Mouse (Mus musculus) right cerebral cortex, postnatal 10 days (tissue): ENCODE measurements around the gene Slc6a18.
"Not testable (repeated sequence)": the region's sequence is repeated elsewhere in the genome, so short reads cannot be mapped to it uniquely, and the experiment has no call there.

Source experiments
- DNase-seq, 2 experiments: peaks; one replicate each; pipeline ENCODE4 v3.0.0; 2021; ENCODE audit warnings: low spot score in 2 of 2

The Slc6a18 gene

DNA sequence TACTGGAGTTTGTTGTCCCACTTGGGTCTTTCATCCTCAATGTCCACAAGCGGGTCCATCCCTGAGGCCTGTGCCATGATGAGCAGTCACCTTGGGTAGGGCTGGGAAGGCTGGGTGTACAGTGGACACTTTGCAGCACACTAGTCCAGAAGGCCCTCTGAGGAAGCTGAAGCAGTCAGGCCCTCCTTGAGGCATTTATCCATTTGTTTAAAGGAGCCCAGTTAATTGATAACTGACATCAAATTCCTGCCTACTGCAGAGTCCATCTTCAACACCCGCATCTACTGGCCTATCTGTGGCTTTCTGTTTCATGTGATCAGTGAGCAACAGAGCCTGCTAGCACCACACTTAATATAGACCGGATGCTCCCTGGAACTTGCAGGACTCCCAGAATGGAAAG, at the start of gene Slc6a18:
Gene Slc6a18, minus strand, starts transcription at position 171 of the 400 bp plus-strand sequence.
- no peak for DNase-seq

DNA sequence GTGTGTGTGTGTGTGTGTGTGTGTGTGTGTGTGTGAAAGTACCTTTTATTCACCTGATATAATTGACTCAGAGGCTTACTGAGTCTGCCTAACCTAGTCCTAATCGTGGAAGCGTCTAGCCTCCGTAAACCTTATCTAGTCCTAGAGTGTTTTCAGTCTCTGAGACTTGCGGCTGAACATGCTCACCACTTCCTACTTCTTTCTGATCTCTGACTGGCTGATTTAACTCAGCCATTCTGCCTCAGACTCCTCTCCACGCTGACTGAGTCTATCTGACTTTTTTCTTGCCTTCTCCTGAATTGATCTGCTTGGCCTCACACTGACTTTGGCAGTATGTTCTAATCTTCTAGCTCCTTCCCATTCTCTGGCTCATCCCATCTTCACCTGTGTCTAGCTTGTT, 47.5 kb upstream of the Slc6a18 start:
- no peak for DNase-seq

DNA sequence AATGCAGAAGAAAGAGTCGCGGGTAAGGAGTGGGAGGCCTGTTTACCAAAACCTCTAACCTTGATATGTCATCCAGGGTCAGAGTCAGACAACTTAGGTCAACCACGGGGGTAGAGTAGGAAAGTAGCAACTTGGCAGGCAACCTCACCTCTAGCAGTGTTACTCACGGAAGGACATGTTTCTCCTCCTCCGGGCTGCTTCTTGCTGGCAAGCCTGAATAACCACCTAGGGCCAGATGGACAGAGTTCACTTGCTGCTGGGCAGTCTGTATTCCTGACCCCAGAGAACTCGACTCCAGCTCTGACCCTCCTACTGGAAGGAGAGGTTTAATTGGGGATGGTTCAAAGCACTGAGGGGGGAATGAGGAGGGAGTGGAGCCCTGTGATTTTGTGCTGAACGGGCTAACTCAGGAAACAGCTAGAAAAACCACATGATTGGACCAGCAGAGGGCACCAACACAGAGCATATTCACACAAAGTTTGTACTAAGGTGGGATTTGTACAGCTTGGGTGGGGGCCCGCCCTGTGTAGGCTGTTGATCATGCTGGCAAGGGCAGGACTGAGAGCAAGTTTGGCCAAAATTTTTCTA, 45.4 kb upstream of the Slc6a18 start:
- peak; percentile 47 to 68 for DNase-seq

DNA sequence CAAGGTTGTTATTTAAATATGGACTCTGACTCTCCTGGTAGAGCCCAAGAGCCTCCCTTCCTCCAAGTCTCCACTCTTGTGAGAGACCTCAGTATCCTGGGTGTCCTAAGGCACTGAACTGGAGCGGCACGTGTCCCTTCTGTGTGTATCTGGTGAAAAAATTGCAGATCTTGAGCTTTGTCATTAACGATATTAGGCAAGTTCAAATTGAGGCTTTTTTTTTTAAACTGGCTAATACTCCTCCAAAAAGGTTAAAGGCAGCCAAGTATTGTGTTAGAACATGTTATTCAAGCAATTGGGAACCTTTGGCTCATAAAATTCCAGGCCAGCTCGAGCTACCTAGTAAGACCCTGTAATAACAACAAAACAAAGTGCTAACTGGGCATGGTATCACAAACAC, 42.4 kb upstream of the Slc6a18 start:
- DNase-seq = no peak

DNA sequence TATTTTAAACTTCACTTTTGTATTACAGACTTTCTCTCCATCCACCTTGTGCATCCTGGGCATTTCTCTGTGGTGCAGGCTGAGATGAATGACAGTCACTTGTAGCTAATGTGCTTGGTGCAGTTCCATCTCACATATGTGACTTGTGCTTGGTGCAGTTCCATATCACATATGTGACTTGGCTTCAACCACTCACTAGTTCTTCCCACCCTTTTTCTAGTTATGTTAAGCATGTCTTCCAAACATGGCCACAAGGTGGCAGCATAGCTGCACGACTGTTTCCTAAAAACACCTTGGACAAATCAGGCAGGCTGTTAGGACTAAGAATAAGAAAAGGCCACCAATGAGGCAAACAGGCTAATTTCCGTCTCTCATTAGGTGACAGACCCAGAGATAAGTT, 40.4 kb upstream of the Slc6a18 start:
- DNase-seq = peak; percentile 84 to 90

DNA sequence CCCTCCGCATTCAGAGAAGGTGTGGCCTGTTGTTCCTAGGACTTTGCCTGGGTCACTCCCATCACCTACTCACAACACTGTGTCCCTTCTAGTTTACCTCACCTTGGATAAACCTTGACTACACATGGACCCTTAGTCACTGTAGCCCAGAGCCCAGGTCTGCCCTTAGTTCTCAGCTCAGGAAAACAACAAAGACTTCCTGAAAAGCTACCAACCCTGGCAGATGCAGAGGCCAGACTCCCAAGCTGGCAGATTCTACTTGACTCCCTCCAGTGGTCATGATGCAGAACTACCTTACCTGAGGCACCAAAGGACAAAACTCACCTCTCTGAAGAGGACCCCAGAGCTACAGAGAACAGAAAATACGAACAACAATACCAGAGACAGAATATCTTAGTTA, 36.2 kb upstream of the Slc6a18 start:
- DNase-seq = no peak

DNA sequence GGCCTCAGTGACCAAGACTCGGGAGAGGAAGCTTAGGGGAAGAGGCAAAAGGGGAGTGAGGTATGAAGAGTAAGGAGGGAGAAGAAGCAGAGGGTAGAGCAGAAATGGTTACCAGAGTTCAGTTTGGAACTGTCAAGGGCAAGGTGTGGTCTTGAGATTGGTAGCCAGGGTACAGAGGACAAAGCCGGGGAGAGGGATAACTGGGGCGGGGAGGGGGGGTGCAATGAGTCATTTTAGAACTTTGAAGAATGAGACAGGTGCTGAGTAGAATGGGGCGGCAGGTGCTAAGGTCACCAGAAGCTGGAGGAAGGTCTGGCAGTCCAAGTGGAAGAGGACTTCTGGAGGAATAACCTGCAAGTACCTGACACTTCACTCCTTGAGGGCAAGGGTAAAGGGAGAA, 35.4 kb upstream of the Slc6a18 start:
- no peak for DNase-seq

DNA sequence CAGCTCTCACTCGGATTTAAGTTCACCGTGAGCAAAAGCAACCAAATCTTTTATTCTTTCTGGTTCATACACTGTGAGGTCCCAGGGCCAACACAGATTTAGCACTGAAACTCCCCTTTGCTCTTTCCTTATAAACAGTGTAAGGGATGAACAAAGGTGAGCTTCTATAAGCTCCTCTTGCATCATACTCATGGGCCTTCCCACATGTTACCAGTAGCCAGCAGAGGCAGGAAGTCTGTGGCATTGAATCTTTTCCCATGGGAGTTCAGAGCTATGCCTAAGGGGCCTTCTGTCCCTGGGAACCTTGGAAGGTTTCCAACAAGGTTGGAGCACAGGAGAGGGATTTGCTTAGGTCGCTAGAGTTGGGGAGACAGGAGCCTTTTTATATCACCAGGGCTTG, 34.4 kb upstream of the Slc6a18 start:
- DNase-seq = no peak

DNA sequence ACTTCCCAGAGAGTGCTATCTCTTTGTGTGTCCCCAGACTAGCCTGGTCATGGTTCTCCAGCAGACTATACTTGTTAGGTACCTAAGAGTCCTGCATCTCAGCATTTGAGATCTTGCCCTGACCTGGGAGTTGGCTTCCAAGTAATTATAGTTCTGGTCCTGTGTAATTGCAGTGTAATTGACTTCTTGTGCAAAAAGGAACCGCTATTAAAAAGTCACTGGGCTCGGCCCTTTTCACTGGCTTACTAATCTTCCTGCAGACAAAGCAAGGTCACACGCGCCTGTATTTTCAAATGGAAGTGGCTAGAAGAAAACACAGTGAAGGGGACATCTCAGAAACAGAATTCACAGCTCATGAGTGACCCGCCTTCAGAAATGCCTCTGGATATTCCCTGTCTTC, 34.0 kb upstream of the Slc6a18 start:
- DNase-seq = no peak

DNA sequence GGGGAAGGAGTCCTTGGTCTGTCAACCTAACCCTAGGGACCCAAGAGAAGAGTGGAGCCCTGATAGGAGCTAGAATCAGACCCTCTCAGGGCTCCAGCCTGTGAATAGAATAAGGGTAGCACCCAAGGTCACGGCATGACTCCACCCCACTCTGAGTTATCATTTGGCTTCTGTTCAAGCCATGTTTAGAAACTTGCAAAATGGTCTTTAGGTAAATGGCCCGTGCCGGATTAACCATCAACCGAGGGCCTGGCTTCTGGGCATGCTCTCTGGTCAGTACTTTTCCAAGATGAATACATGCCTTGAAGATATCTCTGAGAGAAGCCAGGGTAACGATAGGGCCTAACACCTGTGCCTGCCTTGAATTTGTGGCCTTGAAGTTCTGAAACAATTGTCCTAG, 33.4 kb upstream of the Slc6a18 start:
- no peak for DNase-seq

DNA sequence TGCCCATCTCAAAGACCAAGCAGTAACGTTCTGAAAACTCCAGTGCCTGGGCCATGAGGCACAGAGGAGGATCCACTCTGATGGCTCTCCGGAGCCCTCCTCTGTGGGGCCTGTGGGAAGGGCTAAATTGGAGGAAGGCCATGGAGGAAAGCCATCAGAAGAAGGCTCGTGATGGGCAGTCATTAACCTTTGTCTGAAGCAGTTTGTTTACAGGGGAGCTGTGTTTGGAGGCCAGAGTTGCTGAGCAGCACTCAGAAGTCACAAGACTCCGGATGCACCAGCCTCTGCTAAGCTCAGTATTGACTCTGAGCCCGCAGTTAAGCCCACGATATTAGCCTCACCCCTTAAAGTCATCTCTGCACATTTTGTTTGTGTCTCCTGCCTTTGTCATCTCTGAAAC, 31.7 kb upstream of the Slc6a18 start:
- no peak for DNase-seq

DNA sequence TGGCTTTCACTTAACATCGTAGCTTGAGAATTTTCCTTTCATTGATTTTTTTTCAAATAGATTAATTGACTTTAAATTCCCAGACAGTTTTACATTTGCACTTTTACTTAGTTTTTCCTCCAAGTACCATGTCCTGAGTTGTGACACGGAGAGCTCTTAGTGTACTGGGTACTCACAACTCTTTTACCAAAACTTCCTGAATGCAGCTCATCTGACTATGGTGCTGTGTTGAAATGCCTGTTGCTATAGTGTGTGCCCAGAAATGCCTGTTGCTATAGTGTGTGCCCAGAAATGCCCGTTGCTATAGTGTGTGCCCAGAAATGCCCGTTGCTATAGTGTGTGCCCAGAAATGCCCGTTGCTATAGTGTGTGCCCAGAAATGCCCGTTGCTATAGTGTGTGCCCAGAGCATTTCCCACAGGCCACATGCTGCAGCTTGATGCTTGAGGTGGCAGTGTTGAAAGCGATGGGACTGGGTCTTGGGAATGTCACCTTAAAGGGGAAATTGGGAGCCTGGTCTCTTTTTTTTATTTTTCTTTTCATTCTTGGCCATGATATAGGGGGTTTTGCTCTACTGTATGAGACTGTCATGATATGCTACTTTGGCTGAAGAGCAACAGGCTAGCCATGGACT, 27.0 kb upstream of the Slc6a18 start, which contains the start of gene Slc6a19:
Gene Slc6a19, minus strand, starts transcription at position 172 of the 632 bp plus-strand sequence.
- no peak for DNase-seq

DNA sequence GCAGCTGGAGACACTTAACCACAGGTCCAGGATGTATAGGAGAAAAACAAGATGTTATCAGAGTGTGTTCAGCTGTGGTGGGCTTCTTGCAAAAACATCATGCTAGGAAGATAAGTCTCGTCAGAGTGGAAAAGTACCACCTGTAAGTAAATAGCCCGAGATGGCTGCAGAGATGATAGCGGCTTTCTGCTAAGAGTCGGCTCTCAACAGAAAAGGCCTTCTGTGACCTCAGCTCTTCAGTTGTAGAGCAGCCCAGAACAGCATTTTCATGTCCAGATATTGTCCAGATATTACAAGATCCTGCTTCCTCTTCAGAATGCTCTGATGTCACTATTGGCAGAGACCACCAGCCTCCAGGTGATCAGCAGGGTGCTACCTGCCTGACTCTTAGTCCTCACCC, 25.7 kb upstream of the Slc6a18 start:
- DNase-seq = not testable (repeated sequence)

DNA sequence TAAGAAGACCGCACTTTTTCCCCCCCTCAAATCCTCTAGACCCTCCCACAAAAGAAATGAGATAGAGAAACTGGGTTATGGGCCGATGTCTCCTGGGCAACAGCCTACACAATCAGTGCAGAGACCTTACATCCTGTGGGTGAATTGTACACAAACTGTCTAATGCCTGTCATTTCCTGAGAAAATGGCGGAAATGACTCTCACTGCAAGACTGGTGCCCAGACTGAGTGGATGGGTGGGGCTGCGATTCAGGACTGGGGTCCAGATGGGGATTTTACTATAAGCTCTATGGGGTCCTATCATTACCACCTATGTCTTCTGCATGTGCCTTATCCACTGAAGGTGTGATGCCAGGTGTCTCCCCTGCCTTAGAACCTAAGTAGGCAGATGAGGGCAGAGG, 25.0 kb upstream of the Slc6a18 start:
- DNase-seq = no peak

DNA sequence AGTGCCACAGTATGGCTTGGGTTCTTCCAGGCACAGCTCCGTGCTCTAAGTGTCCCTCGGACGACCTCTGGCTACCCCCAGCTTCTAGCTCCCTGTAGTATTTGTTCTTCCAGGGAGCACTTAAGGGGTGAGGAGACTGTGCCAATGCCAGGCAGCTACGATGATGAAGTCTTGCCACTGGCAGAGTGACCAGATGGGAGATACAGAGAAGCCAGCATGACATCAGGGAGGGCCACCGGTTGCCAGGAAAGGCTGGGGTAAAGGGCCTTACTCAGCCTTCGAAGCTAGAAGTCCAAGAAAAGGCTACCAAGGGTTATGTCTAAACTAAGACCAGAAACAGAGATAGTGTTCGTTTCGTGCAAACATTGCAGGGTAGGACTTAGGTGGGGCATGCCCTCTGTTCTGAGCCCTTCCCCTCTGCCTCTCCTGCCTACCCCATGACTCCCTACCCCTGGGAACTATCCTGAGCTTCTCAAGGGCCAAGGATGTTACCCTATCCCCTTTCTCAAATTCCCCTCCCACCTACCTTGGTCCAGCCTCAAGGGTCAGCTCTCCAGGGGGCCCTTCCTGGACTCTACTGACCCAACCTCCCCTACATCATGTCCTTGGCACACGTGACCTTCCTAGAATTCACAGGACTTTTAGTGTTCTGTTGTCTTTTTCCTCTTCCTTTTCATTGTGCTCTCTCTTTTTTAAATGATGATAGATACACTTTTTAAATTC, 23.5 kb upstream of the Slc6a18 start:
- DNase-seq = no peak

DNA sequence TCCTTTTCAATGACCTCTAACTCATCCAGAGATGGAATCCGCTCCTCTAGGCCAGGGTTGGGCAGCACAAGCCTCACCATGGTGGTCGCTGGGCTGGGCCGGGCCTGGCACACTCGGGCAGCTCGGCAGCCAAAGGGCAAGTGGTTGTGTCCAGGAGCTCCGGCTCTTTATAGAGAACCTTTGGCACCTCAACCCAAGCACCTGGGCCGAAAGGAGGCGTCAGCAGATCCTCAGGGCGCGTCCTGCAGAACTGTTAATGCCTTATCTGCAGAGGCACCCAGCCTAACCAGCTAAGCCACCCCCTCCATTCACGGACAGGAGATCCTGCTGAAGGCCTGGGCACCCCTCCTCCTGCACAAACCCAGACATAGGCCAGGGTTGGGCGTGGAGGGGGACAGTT, 22.7 kb upstream of the Slc6a18 start:
- DNase-seq = no peak

DNA sequence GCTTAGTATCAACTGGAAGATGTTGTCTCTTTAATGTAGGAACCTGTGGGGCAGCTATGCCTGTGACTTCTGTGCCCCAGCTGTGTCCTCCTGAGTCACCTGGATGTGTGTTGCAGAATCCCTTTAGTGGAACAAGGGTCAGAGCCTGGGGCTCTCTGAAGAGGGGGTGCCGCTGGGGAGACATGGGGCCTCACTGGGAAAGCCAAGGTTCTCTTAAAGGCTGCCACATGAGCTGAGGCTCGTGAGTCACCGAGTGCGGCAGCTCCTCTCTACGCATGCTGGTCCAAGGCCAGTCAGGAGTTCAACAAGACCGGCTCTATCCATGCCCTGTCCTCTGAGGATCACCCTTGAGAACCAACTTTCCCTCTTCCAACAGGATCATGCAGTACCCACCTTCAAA, 21.9 kb upstream of the Slc6a18 start:
- no peak for DNase-seq

DNA sequence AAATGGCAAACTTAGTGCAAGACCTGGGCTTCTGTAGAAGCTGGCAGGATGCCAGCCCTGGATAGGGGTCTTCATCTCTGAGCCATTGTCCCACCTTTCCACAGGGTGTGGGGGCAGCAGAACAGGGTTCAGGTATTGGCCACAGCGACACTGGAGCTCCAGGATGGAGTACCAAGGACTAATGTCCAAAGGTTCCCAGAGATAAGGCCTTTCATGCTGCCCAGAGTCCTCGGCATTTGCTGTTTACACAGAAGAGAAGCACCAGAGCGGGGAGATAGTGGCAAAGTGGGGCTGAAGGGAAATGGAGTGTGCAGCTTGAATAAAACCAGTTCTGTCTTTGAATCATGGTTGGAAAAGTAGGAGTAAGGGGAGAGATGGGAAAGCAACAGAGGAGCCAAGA, 18.7 kb upstream of the Slc6a18 start:
- no peak for DNase-seq

DNA sequence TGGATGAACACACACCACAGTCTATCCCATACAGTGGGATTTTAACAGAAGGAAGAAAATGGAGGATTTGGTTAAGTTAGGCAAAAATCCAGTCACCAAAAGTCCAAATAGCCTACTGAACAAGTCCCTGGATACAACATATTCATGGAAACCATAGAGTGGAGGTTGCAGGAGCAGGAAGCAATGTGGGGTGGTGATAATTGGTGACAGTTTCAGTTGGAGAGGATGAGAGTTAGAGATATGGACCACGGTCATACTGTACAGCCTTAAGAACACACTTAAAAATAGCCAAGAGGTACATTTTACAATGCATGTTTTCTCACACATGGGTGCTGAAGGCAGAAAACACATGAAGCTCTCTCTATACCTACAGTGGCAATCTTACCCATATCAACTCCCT, 17.1 kb upstream of the Slc6a18 start:
- DNase-seq = no peak

DNA sequence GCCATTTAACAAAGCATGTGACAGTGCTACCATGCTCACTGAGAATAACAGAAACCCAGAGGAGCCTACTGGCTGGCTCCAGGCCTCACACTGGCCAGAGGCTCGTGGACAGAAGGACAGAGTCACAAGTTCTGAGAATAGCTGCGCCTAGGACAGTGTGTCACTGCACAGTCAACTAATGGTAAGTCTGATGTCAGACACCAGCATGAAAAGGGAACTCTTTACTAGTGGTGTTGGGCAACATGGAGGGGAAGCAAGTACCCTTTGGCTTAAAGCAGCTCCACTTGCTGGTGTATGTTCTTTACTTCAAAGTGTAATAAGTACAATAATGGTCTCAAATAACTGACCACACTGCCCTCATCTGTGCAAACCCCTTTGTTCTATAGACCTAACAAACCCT, 15.5 kb upstream of the Slc6a18 start:
- DNase-seq = no peak

DNA sequence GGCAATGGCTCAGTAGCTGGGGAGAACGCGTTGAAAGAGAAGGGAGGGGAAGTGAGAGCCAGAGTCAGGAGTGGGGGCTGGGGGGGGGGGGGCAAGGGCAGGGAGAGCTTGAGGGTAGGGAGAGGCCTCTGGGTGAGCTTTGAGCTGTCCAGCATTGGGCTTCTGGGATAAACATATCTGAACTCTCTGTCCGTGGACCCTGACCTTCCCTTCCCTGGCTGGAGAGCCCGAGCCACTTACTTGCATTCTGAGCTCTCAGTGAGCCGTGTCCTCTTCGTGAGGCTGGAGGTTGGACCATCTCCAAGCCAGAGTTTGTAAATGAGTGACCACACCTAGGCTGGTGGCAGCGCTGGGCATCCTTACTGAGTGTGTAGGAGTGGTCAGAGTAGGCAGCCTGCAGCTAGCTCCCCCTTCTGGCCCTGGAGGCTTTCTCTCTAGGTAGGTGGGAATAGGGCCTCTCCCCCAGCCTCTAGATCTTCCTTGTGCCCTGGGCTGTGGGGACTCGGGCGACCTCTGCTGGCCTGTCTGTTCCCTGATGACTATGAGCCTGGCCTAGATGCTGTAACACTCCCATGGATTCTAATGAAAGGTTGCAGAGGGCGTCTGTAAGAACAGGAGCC, 14.5 kb upstream of the Slc6a18 start:
- DNase-seq = peak; percentile 44 to 62

DNA sequence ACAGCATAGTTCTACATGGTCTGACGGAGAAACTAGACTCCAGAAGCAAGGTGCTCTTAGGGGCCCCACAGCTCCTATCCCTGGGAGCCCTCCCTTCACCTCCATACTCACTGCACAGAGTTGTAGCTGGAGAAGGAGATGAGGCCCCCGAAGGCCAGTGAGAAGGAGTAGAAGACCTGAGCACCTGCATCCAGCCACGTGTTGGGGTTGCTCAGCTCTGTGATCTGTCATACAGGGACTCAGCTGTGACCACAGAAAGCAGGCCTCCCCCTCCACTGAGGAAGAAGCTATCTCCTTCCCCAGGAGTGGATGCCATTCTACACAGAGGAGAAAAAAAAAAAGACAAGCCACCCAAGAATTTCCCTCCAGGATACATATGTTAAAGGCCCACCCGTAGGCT, 11.1 kb upstream of the Slc6a18 start:
- no peak for DNase-seq

DNA sequence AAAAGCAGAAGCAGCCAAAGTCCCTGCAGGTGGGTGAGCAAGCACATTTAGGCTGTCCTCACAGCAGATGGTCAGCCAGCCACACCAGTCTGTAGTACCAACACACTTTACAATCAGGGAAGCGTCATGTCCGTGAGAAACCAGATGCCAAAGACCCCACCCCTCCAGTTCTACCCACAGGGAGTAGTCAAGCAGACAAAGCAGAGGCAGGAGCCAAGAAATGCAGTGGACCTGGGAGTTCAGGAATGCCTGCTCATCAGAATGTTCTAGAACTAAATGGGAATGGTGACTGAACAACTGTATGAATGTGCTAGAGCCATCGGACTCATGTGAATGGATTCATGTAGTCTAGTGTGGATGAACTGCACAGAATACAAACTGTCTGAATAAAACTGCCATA, 9.8 kb upstream of the Slc6a18 start:
- no peak for DNase-seq
